Mouse (Mus musculus): Measurements from ENCODE around the gene Tesk1.

DNA sequence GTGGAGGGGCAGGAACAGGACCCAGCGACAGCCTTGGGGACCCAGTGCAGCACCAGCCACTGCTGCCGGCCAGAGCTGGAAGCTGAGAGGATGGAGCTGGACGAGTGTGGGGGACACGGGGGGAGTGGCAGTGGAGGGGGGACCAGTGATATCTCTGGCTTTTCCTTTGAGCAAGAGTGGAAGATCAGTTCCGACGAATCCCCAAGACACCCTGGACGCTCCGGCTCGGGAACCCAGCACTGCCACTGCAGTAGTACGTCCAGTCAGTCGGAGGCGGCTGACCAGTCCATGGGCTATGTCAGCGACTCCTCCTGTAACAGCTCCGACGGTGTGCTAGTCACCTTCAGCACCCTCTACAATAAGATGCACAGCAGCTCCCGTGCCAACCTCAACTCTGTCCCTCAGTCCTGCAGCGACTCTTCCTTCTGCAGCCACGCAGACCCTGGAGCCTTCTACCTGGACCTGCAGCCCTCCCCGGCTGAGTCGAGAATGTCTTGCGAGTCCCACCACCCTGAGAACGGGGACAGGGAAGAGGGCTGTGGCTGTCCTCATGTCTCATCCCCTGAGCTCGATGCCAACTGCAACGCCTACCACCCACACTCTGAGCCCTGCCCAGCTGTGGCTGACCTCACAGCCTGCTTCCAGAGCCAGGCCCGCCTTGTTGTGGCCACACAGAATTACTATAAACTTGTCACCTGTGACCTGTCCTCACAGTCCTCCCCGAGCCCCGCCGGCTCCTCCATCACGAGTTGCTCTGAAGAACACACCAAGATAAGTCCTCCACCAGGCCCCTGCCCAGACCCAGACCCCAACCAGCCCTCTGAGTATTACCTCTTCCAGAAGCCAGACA, 26.3 kb upstream of the Tesk1 start:
- TF ChIP-seq POLR2A (IDR thresholded peaks at IDR 0.05; ENCODE audit: extremely low read depth, insufficient read depth, low read length): no peak
- no peak for TF ChIP-seq CTCF (IDR thresholded peaks at IDR 0.05; ENCODE audit: extremely low read depth, insufficient read depth, low read length)
